Mouse (Mus musculus) forebrain, embryonic 15.5 days (tissue): ENCODE results near the gene Ngrn. TPM values are rescaled to one million over a fixed set of nuclear protein-coding genes. Genes with fewer than 3 reads are reported as not detected.

Source experiments
- ATAC-seq: fragments of 200-750 bp; cut with Nextera tagmentation; replicated peaks from 2 replicates; pipeline ENCODE4 v1.8.0; 2017; ENCODE audit warnings: mild to moderate bottlenecking, moderate TSS enrichment, moderate library complexity
- H3K27ac ChIP-seq: fragments of 300-500 bp; sonication (generic); replicated peaks from 2 replicates; pipeline ENCODE4 v1.5.1; 2015; ENCODE audit warnings: mild to moderate bottlenecking, inconsistent platforms
- H3K27me3 ChIP-seq: fragments of 300-500 bp; sonication (generic); 2 replicates; pipeline ENCODE4 v1.6.1; 2015; ENCODE audit warnings: inconsistent platforms
- H3K36me3 ChIP-seq: fragments of 300-500 bp; sonication (generic); 2 replicates; pipeline ENCODE4 v1.6.1; 2015; ENCODE audit warnings: mild to moderate bottlenecking, inconsistent platforms
- H3K4me1 ChIP-seq: fragments of 300-500 bp; sonication (generic); 2 replicates; pipeline ENCODE4 v1.6.1; 2015; ENCODE audit warnings: inconsistent platforms
- H3K4me2 ChIP-seq: fragments of 300-500 bp; sonication (generic); replicated peaks from 2 replicates; pipeline ENCODE4 v1.6.1; 2015; ENCODE audit warnings: mild to moderate bottlenecking, inconsistent platforms
- H3K4me3 ChIP-seq: fragments of 300-500 bp; sonication (generic); 2 replicates; pipeline ENCODE4 v1.5.1; 2015; ENCODE audit warnings: mild to moderate bottlenecking, inconsistent platforms
- H3K9ac ChIP-seq: fragments of 300-500 bp; sonication (generic); replicated peaks from 2 replicates; pipeline ENCODE4 v1.6.1; 2015; ENCODE audit warnings: mild to moderate bottlenecking, inconsistent platforms
- H3K9me3 ChIP-seq: fragments of 300-500 bp; sonication (generic); 2 replicates; pipeline ENCODE4 v1.6.1; 2016; ENCODE audit warnings: inconsistent platforms
- WGBS: fragments of 180-500 bp; shearing (Covaris S2); methylation state at CpG from one replicate; pipeline ENCODE4 v1.1.7; 2015; ENCODE audit warnings: mixed read lengths; 5-methylcytosine and 5-hydroxymethylcytosine counted together
- polyA plus RNA-seq: library from polyadenylated mRNA; unstranded; fragments of >200 nt; fragmentation: Nextera tagmentation; extraction: Ambion mirVana; gene quantifications from 2 replicates; pipeline ENCODE4 v1.2.1, GENCODE M21; 2015

Ngrn gene
- polyA plus RNA-seq, 1 experiment from 2014 or later = 67.7 TPM

GRCm38 (mm10) chr7:80267764-80268163 lies 6.7 kb downstream of the Ngrn start:
- Histone ChIP-seq H3K4me3 (no peak overlapping the region), H3K4me1 (peaks cover 28% of the 10 kb centered on the region), H3K27me3 (no peaks in the 10 kb centered on the region), H3K4me2 (no peak overlapping the region), H3K9me3 (no peaks in the 10 kb centered on the region), H3K36me3 (peaks cover 36% of the 10 kb centered on the region), H3K9ac (no peak overlapping the region), H3K27ac (no peak overlapping the region)
- ATAC-seq = no peak
- WGBS = 79% methylated on average over 1 of the region's 1 CpGs

GRCm38 (mm10) chr7:80268897-80269750 lies 8.1 kb downstream of the Ngrn start, which contains the start of gene Vps33b:
Gene Vps33b, plus strand, starts transcription at chr7:80269649.
- 5% methylated on average over 21 of the region's 21 CpGs for WGBS
- Histone ChIP-seq H3K4me2 (peak within 1 kb of the TSS; percentile 84), H3K9ac (peak within 1 kb of the TSS; percentile 78), H3K36me3 (peaks cover 48% of the 10 kb centered on the region), H3K27ac (peak within 1 kb of the TSS; percentile 76), H3K9me3 (no peaks in the 10 kb centered on the region), H3K4me3 (peak within 1 kb of the TSS; percentile 68), H3K4me1 (peaks cover 28% of the 10 kb centered on the region), H3K27me3 (no peaks in the 10 kb centered on the region)
- ATAC-seq = peak; percentile 91

GRCm38 (mm10) chr7:80269751-80270255 lies 8.8 kb downstream of the Ngrn start:
- Histone ChIP-seq H3K36me3 (peaks cover 49% of the 10 kb centered on the region), H3K27ac (peak overlapping the region; percentile 76), H3K4me3 (peak overlapping the region; percentile 68), H3K4me1 (peaks cover 28% of the 10 kb centered on the region), H3K9ac (peak overlapping the region; percentile 78), H3K4me2 (peak overlapping the region; percentile 84), H3K9me3 (peaks cover 6% of the 10 kb centered on the region; the same call in 1 of the 2 replicates), H3K27me3 (no peaks in the 10 kb centered on the region)
- WGBS = under 1% methylated on average over 23 of the region's 23 CpGs
- peak; percentile 88 for ATAC-seq

GRCm38 (mm10) chr7:80273456-80273855 lies 12.4 kb downstream of the Ngrn start:
- no peak for ATAC-seq
- Histone ChIP-seq H3K27ac (no peak overlapping the region), H3K9ac (no peak overlapping the region), H3K4me2 (no peak overlapping the region), H3K4me3 (no peak overlapping the region), H3K36me3 (peaks cover 59% of the 10 kb centered on the region), H3K4me1 (peaks cover 26% of the 10 kb centered on the region), H3K9me3 (peaks cover 11% of the 10 kb centered on the region; the same call in 1 of the 2 replicates), H3K27me3 (no peaks in the 10 kb centered on the region)
- WGBS = 94% methylated on average over 2 of the region's 2 CpGs

- Histone ChIP-seq H3K4me1 (peaks cover 4% of the 10 kb centered on the region; the same call in 1 of the 2 replicates), H3K9ac (no peak overlapping the region), H3K36me3 (peaks cover 80% of the 10 kb centered on the region), H3K4me3 (no peak overlapping the region), H3K4me2 (no peak overlapping the region), H3K27ac (no peak overlapping the region), H3K9me3 (peaks cover 11% of the 10 kb centered on the region; the same call in 1 of the 2 replicates), H3K27me3 (no peaks in the 10 kb centered on the region)
- 99% methylated on average over 4 of the region's 4 CpGs for WGBS
- no peak for ATAC-seq
Measured at GRCm38 (mm10) chr7:80276374-80276773, 15.4 kb downstream of the Ngrn start.

GRCm38 (mm10) chr7:80280032-80280431 lies 19.0 kb downstream of the Ngrn start:
- Histone ChIP-seq H3K4me3 (no peak overlapping the region), H3K27ac (no peak overlapping the region), H3K36me3 (peaks cover 76% of the 10 kb centered on the region), H3K9ac (no peak overlapping the region), H3K4me1 (no peaks in the 10 kb centered on the region), H3K9me3 (peaks cover 3% of the 10 kb centered on the region; the same call in 1 of the 2 replicates), H3K27me3 (no peaks in the 10 kb centered on the region), H3K4me2 (no peak overlapping the region)
- no peak for ATAC-seq
- WGBS = 88% methylated on average over 10 of the region's 10 CpGs

DNA sequence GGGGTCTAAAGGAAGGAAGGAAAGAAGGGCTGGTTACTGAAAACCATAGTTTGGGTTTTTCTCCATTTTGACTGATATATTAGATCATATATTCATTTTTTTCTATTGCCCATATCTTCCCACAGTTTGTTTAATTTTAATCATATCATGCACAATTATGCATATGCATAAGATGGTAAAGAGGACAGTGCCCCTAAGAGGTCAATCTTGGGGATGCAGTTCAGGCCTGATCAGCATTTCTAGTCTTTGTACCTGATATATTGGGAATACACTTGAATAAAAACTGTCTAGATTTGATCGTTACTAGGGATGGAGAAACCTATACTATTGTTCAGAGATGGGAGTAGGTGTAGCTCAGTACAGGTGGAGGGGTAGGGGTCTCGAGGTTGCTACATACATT lies 20.0 kb downstream of the Ngrn start:
- Histone ChIP-seq H3K9me3 (no peaks in the 10 kb centered on the region), H3K27me3 (no peaks in the 10 kb centered on the region), H3K4me3 (no peak overlapping the region), H3K36me3 (peaks cover 78% of the 10 kb centered on the region), H3K4me2 (no peak overlapping the region), H3K27ac (no peak overlapping the region), H3K9ac (no peak overlapping the region), H3K4me1 (no peaks in the 10 kb centered on the region)
- ATAC-seq = no peak
- WGBS = 94% methylated on average over 2 of the region's 2 CpGs

DNA sequence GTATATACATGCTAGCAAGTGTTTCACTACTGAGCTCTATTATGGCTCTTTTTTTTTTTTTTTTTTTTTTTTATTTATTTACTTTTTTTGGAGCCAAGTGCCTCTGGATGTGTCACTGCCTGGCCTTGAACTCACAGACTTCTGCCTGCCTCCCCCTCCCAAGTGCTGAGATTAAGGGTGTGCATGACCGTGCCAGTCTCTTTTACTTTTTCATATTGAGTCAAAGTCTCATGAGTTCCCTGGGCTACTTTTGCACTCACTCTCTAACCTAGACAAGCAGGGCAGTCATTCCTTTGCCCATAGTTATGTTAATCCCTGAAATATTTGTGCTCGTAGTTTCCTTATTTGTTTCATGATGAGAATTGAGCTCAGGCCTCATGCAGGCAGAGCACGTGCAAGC lies 20.6 kb downstream of the Ngrn start:
- H3K9ac ChIP-seq = no peak overlapping the region
- ATAC-seq = no peak
- H3K4me3 ChIP-seq = no peak overlapping the region
- H3K4me1 ChIP-seq = no peaks in the 10 kb centered on the region
- no peaks in the 10 kb centered on the region for H3K27me3 ChIP-seq
- WGBS = 85% methylated on average over 3 of the region's 3 CpGs
- no peaks in the 10 kb centered on the region for H3K9me3 ChIP-seq
- H3K27ac ChIP-seq = no peak overlapping the region
- no peak overlapping the region for H3K4me2 ChIP-seq
- H3K36me3 ChIP-seq = peaks cover 78% of the 10 kb centered on the region

DNA sequence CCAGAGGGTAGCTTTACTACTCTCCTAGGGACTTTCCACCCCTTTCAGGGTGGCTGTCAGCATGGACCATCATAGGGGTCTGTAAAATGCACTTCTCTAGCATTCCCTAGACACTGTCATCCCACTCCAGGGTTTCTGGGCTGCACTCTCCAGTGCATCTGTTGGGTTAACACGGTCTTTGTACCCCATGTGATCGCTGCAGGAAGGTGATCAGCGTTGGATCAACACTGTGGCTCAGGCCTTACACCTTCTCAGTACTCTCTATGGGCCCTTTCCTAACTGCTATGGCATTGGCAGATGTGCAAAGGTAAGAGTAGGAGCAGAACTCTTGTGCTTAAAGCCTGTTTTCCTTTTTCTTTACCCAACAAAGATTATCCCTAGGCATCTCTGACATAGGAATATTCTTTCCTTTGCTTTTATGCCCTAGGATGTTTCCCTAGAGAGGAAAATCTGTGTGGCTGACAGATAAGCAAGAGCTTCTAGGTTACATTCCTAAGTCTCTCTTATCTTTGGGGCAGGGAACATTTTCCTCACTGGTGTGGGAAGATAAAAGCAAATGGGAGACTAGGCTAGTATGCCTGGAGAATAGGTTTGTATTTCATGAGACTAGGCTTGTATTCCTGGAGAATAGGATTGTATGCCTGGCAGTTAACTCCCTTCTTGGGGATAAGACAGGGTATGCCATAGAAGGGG lies 22.4 kb downstream of the Ngrn start:
- Histone ChIP-seq H3K36me3 (peaks cover 79% of the 10 kb centered on the region), H3K9ac (no peak overlapping the region), H3K4me1 (no peaks in the 10 kb centered on the region), H3K27me3 (no peaks in the 10 kb centered on the region), H3K9me3 (no peaks in the 10 kb centered on the region), H3K4me2 (no peak overlapping the region), H3K27ac (no peak overlapping the region), H3K4me3 (no peak overlapping the region)
- WGBS = 95% methylated on average over 3 of the region's 3 CpGs
- no peak for ATAC-seq

DNA sequence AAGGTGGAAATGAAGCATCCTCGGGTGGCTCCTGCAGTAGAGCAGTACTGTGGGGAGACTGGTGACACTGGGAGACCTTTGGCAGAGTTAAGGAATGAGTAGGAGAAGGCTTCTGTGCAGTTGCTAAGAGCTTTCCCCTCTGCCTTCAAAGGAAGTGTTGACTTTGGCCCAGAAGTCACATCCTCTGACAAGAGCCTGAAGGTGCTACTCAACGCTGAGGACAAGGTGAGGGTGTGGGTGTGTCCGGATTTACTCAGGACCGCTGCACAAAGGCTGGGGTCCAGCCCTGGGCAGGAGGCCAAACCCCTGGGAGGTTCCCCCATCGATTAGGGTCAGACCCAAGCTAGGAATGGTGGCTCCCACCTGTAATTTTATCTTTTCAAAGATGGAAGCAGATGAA lies 23.4 kb downstream of the Ngrn start:
- 92% methylated on average over 5 of the region's 5 CpGs for WGBS

DNA sequence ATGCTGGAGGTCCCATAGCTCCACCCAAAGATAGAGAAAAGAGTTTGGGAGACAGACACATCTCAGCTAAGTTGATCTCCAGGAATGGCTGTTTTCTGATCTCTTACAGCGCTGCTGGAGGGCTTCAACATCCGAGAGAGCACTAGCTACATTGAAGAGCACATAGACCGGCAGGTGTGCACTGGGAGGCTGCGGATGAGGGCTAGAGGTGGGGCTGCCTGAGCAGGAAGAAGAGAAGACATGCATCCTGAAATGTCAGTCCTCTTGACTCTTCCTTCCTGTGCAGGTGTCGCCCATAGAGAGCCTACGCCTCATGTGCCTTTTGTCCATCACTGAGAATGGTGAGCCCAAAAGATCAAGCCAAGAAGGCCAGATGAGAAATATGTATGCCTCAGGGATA lies 24.7 kb downstream of the Ngrn start:
- Histone ChIP-seq H3K4me3 (no peak overlapping the region), H3K27ac (no peak overlapping the region), H3K36me3 (peaks cover 75% of the 10 kb centered on the region), H3K4me1 (no peaks in the 10 kb centered on the region), H3K9ac (no peak overlapping the region), H3K9me3 (no peaks in the 10 kb centered on the region), H3K27me3 (no peaks in the 10 kb centered on the region), H3K4me2 (no peak overlapping the region)
- 95% methylated on average over 6 of the region's 6 CpGs for WGBS
- ATAC-seq = no peak

More for the DNA sequence above, 23.4 kb downstream of the Ngrn start:
- Histone ChIP-seq H3K4me1 (no peaks in the 10 kb centered on the region), H3K4me2 (no peak overlapping the region), H3K36me3 (peaks cover 78% of the 10 kb centered on the region), H3K9ac (no peak overlapping the region), H3K4me3 (no peak overlapping the region), H3K27ac (no peak overlapping the region), H3K9me3 (no peaks in the 10 kb centered on the region), H3K27me3 (no peaks in the 10 kb centered on the region)
- no peak for ATAC-seq

GRCm38 (mm10) chr7:80287736-80288135 lies 26.7 kb downstream of the Ngrn start:
- H3K4me1 ChIP-seq = no peaks in the 10 kb centered on the region
- no peak overlapping the region for H3K9ac ChIP-seq
- H3K9me3 ChIP-seq = no peaks in the 10 kb centered on the region
- no peak overlapping the region for H3K4me3 ChIP-seq
- 84% methylated on average over 10 of the region's 10 CpGs for WGBS
- H3K36me3 ChIP-seq = peaks cover 83% of the 10 kb centered on the region
- no peak overlapping the region for H3K4me2 ChIP-seq
- no peak for ATAC-seq
- no peaks in the 10 kb centered on the region for H3K27me3 ChIP-seq
- H3K27ac ChIP-seq = no peak overlapping the region
